Mouse (Mus musculus) testis, adult 2 months (tissue): ENCODE data around the gene Sub1. TPM values are rescaled to one million over a fixed set of nuclear protein-coding genes. Genes with fewer than 3 reads are reported as not detected.

ENCODE experiments used
- H3K27ac ChIP-seq: fragments of 200-500 bp; 2 replicates; pipeline ENCODE4 v1.5.1; 2012; ENCODE audit warnings: low read depth, low read length; ENCODE audit not compliant: control insufficient read depth, insufficient read depth
- H3K27me3 ChIP-seq: fragments of 200-500 bp; 2 replicates; pipeline ENCODE4 v1.6.1; 2012; ENCODE audit warnings: mild to moderate bottlenecking, low read length, moderate library complexity; ENCODE audit not compliant: control insufficient read depth, insufficient read depth
- H3K36me3 ChIP-seq: fragments of 200-500 bp; 2 replicates; pipeline ENCODE4 v1.6.1; 2012; ENCODE audit warnings: mild to moderate bottlenecking, low read length; ENCODE audit not compliant: control insufficient read depth, insufficient read depth
- H3K4me1 ChIP-seq: fragments of 200-500 bp; 2 replicates; pipeline ENCODE4 v1.6.1; 2012; ENCODE audit warnings: low read length; ENCODE audit not compliant: control insufficient read depth, insufficient read depth
- H3K4me3 ChIP-seq: fragments of 200-500 bp; 2 replicates; pipeline ENCODE4 v1.5.1; 2012; ENCODE audit warnings: low read depth, mild to moderate bottlenecking, low read length, moderate library complexity, mixed read lengths; ENCODE audit not compliant: control insufficient read depth
- CTCF ChIP-seq: fragments of 200-500 bp; IDR thresholded peaks from 2 replicates; pipeline ENCODE4 v1.5.1; 2012; ENCODE audit warnings: low read depth, mild to moderate bottlenecking, inconsistent platforms, low read length, moderate library complexity; ENCODE audit not compliant: control insufficient read depth, insufficient read depth, insufficient replicate concordance
- POLR2A ChIP-seq: fragments of 200-500 bp; IDR thresholded peaks from 2 replicates; pipeline ENCODE4 v1.6.1; 2012; ENCODE audit warnings: low read depth, mild to moderate bottlenecking, inconsistent platforms, low read length, moderate library complexity; ENCODE audit not compliant: control insufficient read depth
- polyA plus RNA-seq: library from polyadenylated mRNA; depleted of rRNA; stranded (reverse); fragments of >200 nt; gene quantifications from 2 replicates; pipeline ENCODE4 v1.2.3, GENCODE M21; 2012

Gene Sub1
- polyA plus RNA-seq, 1 experiment = 26.3 TPM

- peaks cover 4% of the 10 kb centered on the region for H3K4me1 ChIP-seq
- H3K27me3 ChIP-seq = no peaks in the 10 kb centered on the region
- H3K36me3 ChIP-seq = no peaks in the 10 kb centered on the region
- no peak overlapping the region for H3K27ac ChIP-seq
- no peak overlapping the region for H3K4me3 ChIP-seq
- TF ChIP-seq CTCF = no peak
- TF ChIP-seq POLR2A = no peak
These were observed 28.6 kb upstream of the Sub1 start for GRCm38 (mm10) chr15:12025341-12025740.

DNA sequence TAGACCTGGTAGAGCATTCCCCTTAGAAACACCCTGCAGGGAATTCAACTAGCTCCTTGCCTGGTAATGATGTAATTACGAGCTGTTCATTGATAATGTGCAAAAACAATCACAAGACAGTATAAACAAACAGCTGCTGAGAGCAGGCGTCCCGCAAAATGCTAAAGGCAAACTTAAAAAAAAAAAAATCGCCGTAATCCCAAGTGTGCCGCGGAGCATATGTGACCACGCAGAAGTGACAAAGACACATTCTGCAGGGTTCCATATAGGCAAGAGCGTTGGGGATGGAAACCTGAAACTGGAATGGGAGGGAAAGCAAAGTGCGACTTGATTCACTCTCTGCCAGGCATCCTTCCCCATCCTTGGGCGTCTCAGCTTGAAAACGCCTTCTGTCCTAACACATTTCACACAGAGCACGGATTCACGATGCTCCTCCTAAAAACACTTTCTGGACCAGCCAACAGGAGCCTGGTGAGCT is 28.0 kb upstream of the Sub1 start:
- Histone ChIP-seq H3K4me1 (peaks cover 4% of the 10 kb centered on the region), H3K36me3 (no peaks in the 10 kb centered on the region), H3K27me3 (no peaks in the 10 kb centered on the region), H3K4me3 (no peak overlapping the region; the same call in 1 of the 2 replicates), H3K27ac (no peak overlapping the region)
- TF ChIP-seq POLR2A (no peak), CTCF (no peak)

GRCm38 (mm10) chr15:12019443-12019842 is 22.7 kb upstream of the Sub1 start:
- Histone ChIP-seq H3K27ac (no peak overlapping the region), H3K36me3 (no peaks in the 10 kb centered on the region), H3K4me1 (no peaks in the 10 kb centered on the region; the same call in 1 of the 2 replicates), H3K4me3 (no peak overlapping the region), H3K27me3 (no peaks in the 10 kb centered on the region)
- no peak for TF ChIP-seq CTCF
- TF ChIP-seq POLR2A = no peak

GRCm38 (mm10) chr15:12018428-12018757 is 21.6 kb upstream of the Sub1 start:
- Histone ChIP-seq H3K36me3 (no peaks in the 10 kb centered on the region), H3K27ac (no peak overlapping the region), H3K4me3 (no peak overlapping the region), H3K27me3 (no peaks in the 10 kb centered on the region), H3K4me1 (no peaks in the 10 kb centered on the region; the same call in 1 of the 2 replicates)
- TF ChIP-seq POLR2A (no peak), CTCF (no peak)

- TF ChIP-seq CTCF = no peak
- Histone ChIP-seq H3K4me1 (no peaks in the 10 kb centered on the region; the same call in 1 of the 2 replicates), H3K27me3 (no peaks in the 10 kb centered on the region), H3K36me3 (no peaks in the 10 kb centered on the region), H3K27ac (no peak overlapping the region), H3K4me3 (no peak overlapping the region)
These were observed 21.1 kb upstream of the Sub1 start for GRCm38 (mm10) chr15:12017700-12018427.

DNA sequence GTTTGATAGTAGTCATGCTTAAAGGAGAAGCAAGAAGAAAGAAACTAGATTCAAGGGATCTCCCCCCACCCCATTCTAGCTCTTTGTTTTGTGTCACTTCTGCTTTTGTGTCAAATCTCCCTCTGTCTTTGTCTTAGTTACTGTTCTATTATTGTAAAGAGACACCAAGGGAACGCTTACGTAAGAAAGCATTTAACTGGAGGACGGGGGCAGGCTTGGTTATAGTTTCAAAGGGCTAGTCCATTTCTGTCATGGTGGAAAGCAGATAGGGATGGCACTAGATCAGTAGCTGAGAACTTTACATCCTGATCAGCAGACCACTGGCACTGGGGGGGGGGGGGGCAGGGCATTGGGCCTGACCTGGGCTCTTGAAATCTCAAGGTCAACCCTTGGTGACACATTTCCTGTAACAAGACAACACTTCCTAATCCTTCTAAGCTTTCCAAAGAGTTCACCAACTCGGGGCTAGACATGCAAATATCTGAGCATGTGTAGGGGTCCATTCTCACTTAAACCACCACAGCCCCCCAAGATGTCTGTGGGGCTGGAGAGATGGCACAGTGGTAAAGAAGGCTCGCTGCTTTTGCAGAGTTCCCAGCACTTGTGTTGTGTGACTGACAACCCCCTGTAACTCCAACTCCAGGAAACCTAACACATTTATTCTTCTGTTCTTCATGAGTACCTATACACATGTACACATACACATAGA is 17.6 kb upstream of the Sub1 start:
- H3K4me1 ChIP-seq = peaks cover 6% of the 10 kb centered on the region
- H3K27ac ChIP-seq = no peak overlapping the region
- H3K27me3 ChIP-seq = no peaks in the 10 kb centered on the region
- no peaks in the 10 kb centered on the region for H3K36me3 ChIP-seq
- TF ChIP-seq CTCF (no peak), POLR2A (no peak)
- no peak overlapping the region for H3K4me3 ChIP-seq

DNA sequence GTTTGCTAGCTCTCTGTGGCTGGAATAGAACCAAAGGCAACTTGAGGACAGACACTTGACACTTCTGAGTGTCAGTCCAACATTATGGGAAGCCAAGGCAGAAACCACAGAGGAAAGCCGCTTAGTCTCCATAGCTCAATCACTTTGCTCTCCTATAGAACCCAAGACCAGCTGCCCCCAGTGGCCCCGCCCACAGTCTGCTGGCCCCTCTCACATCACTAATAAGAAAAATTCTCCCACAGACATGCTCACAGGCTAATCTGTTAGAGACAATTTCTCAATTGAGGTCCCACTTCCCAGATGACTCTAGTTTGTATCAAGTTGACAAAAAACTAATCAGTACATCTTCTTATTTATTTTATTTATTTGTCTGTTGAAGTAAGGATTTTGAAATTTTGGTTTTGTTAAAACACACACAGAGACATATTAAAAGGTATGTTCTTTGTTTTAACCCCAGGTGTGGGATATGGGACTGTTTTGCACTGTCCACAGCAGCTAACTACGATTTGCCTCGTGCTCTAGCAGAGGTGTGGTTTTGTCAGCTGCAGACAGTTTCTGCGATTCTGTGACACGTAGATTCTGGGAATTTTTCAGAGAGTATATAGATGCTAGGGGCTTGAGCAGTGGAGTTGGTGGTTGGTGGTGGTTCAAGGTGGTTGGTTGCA is 16.9 kb upstream of the Sub1 start:
- no peaks in the 10 kb centered on the region for H3K36me3 ChIP-seq
- no peak overlapping the region for H3K27ac ChIP-seq
- TF ChIP-seq POLR2A = no peak
- no peak for TF ChIP-seq CTCF

More for the DNA sequence above, 16.9 kb upstream of the Sub1 start:
- Histone ChIP-seq H3K4me3 (no peak overlapping the region), H3K27me3 (no peaks in the 10 kb centered on the region), H3K4me1 (peaks cover 6% of the 10 kb centered on the region)
